Mouse (Mus musculus) MN1 (cell line): Measurements from ENCODE around the gene Cenpk.
"Not testable (repeated sequence)": the region's sequence is repeated elsewhere in the genome, so short reads cannot be mapped to it uniquely, and the experiment has no call there.

Experiments used
- DNase-seq: peaks from one replicate; pipeline ENCODE4 v3.0.0-alpha.2; 2016; ENCODE audit warnings: low spot score

The Cenpk gene

GRCm38 (mm10) chr13:104228384-104229066, at the start of gene Cenpk, which contains the start of gene Ppwd1:
Gene Cenpk (plus strand): TSS chr13:104228611.
Gene Ppwd1 (minus strand): TSS chr13:104228843.
- DNase-seq, result peak; percentile 99

DNA sequence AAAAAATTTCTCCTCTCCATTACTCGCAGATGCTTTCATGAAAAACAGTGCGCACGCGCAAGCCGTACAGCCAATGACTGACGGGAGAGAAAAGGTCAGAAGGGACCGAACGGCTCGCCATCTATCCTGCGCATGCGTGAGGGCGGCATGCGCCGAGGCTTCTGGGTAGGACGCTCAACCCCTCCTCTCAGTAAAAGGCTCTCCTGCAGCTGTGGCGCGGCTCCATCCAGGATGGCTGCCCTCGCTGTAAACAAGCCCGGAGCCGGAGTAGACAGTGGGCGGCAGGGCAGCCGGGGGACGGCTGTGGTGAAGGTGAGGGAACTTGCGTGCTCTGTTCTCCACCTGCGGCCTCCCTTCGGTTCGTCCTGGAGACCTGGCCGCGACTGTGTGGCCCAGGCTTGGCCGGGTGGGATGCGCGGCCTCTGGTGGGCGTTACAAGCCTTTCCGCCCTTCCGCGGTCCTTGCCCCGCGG, 49.7 kb upstream of the Cenpk start, which contains the start of gene Trim23:
TSS of gene Trim23 (plus strand) at position 148 of the 472 bp plus-strand sequence.
- peak; percentile 100 for DNase-seq

GRCm38 (mm10) chr13:104179176-104179888, 49.1 kb upstream of the Cenpk start:
- DNase-seq, result peak; percentile 22

GRCm38 (mm10) chr13:104187357-104187756, 41.1 kb upstream of the Cenpk start:
- no peak for DNase-seq

- DNase-seq, result not testable (repeated sequence)
These were observed 32.5 kb upstream of the Cenpk start for GRCm38 (mm10) chr13:104195891-104196290.

- DNase-seq, result no peak
These were observed 24.1 kb upstream of the Cenpk start for GRCm38 (mm10) chr13:104204313-104204712.

- no peak for DNase-seq
These were observed 933 bp upstream of the Cenpk start for GRCm38 (mm10) chr13:104227478-104227877.

- peak; percentile 10 for DNase-seq
These were observed 770 bp downstream of the Cenpk start for GRCm38 (mm10) chr13:104229181-104229580.

GRCm38 (mm10) chr13:104258997-104259396, 30.6 kb downstream of the Cenpk start:
- DNase-seq, result no peak

- DNase-seq, result peak; percentile 83
These were observed 56.6 kb downstream of the Cenpk start for GRCm38 (mm10) chr13:104285031-104285431.

GRCm38 (mm10) chr13:104285737-104286311, 57.4 kb downstream of the Cenpk start:
- DNase-seq, result peak; percentile 48

- peak; percentile 41 for DNase-seq
These were observed 57.9 kb downstream of the Cenpk start for GRCm38 (mm10) chr13:104286336-104286735.

GRCm38 (mm10) chr13:104286897-104287309, 58.5 kb downstream of the Cenpk start:
- peak; percentile 98 for DNase-seq

DNA sequence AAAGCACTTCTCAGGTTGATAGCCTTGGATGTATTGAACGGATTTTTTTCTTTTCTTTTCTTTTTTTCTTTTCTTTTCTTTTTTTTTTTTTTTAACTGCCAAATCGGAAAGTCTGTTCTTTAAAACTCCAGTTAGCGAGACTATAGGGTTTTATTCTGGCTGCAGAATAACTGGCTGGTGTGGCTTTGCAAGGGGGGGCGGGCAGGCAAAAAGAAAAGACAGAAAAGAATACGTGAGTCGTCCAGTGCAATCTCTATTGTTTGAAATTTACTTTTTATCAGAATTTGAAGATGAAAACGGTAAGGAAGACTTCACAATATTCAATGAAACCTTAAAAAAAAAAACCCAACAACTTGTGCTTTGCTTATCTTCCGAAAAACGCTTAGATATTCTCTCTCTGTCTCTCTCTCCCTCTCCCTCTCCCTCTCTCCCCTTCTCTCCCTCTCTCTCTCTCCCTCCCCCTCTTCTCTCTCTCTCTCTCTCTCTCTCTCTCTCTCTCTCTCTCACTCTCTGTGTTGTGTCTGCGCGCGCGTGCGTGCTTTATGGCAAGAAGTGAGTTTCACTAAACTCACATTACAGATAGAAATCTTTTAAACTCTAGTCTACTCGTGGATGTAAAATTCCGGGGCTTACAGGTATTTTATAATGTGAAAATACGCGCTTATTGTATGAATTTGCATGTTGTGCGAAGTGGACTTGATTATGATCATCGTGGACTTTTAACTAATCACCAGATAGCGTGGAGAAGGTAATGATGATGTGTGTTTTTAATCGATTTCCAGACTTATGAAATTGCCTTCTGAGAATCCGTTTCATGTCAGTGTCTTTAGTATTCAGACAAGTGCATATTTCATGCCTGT, 59.2 kb downstream of the Cenpk start, which contains the start of gene Adamts6:
TSS of gene Adamts6 (plus strand) at position 470 of the 860 bp plus-strand sequence.
- peak; percentile 47 for DNase-seq

DNA sequence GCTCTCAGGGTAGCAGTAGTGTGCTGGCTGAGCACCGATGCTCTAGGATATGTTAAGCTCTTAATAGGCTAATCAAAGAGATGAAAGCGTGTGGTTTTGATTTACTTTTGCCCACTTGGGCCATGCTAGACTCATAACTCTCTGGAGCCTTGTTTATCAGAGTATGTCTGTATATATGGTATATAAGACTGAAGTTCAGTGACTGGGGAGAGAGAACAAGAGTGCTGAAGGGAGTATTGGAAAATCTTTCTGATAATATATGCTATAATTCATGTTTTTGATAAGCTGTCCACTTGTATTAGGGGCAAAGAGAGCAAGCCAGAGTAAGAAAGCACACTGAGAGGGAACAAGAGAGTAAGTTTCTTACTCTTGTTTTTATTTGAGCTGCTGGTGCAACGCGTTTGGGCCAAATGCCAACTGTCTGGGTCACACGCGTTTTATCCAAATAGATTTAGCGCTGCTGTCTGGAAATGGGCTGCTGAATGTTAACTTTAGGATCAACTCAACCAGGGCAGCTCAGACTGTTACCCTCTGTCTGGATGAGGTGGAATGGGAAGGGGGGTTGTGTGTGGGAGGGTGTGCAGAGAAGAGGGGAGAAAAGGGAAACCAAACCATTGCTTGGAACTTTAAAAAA, 59.9 kb downstream of the Cenpk start:
- peak; percentile 82 for DNase-seq

DNA sequence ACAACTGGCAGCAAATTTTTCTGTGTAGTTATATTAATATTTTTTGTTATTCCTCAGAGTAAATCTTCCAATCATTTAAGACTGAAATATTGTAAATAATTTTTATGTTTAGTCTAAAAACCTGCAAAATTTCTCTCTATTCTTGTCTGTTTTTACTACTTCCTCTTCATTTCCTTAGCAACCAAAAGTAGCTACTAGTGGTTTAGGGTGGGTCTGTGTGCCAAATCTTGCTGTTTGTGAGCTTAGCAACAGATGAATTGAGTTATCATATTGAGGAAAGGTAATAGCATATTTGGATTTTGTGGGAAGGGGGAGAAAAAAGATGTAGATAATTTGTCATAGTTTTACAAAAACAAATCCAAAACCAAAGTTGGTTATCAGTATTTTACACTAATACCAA, 60.8 kb downstream of the Cenpk start:
- DNase-seq, result no peak

DNA sequence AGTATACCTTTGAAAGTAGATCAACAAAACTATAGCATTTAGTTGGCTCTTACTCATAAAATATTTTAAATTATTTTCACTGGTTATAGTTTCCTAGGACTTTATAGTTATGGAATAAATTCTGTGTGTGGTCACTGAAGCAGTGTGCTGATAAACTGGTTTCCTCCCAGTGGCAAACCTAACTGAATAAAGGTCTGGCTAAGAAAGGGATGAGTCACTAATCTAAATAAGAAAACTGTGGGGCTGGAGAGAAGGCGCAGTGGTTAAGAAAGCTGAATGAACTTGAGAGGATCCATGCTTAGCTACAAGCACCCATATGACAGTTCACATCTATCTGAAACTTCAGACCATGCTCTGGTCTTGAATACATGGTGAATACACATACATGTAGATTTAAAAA, 67.1 kb downstream of the Cenpk start:
- peak; percentile 14 for DNase-seq
